In the genomic region with DNA sequence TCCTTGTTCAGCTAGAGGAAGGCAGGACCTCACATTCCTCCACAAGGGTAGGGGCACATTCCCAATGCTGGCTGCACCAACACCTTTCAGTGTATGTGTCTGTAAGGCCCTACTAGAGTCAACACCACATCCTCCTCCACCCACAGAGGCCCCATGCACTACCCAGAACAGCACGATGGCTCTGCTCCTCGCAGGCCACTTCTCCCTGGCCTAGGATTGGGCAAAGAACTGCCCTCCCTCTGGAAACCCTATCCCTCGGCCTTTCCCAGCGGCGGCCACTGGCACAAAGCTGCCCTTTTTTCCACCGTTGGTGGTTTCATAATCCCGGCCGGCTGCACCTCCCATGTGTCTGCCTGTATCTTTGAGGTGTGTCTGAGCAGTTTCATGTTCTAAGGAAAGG, we compare ENCODE assay signal across 10 mouse cellular contexts. TPM values are rescaled to one million over a fixed set of nuclear protein-coding genes. Genes with fewer than 3 reads are reported as not detected.
DNase-seq lines count a peak whose midpoint lies in the region; ATAC-seq and TF ChIP-seq lines count a peak whose summit lies in the region.
"Had no signal": no experiment of that assay in that cellular context is flagged by ENCODE, and none has a peak within 500 bp of the region (broad histone marks: within the 10 kb centered on the region; RNA-seq: fewer than 3 reads in every experiment).

No protein-coding gene starts in this region.

- peak overlapping the region; percentile 51; the same call in 1 of the 2 replicates for H3K27ac ChIP-seq in kidney, embryonic 16.5 days (ENCODE audit: low read length)
- H3K27ac ChIP-seq in neural tube, embryonic 15.5 days (replicated peaks): no peak overlapping the region

- 25% methylated on average over 8 of the region's 8 CpGs for WGBS in kidney, embryonic 16.5 days
- WGBS in neural tube, embryonic 15.5 days: 77% methylated on average over 8 of the region's 8 CpGs

- DNase-seq in kidney, adult 8-10 months: no peak
- DNase-seq in fibroblast of lung, adult 2 months (ENCODE audit: low read depth): peak; percentile 92
- DNase-seq in urinary bladder, postnatal 10 days (ENCODE audit: low spot score): no peak
- DNase-seq: right cerebral cortex, postnatal 25 days had no signal

- H3K4me3 ChIP-seq in kidney, embryonic 16.5 days (ENCODE audit: low read length): no peak overlapping the region
- H3K4me3 ChIP-seq in myocyte: no peak overlapping the region
- H3K4me3 ChIP-seq in neural tube, embryonic 15.5 days (replicated peaks): no peak overlapping the region

- H3K27me3 ChIP-seq in kidney, embryonic 16.5 days (ENCODE audit: insufficient read depth, low read length): no peaks in the 10 kb centered on the region
- H3K27me3 ChIP-seq in myocyte (ENCODE audit: control insufficient read depth, insufficient read depth, insufficient read length): no peaks in the 10 kb centered on the region
- H3K27me3 ChIP-seq in neural tube, embryonic 15.5 days (replicated peaks): no peaks in the 10 kb centered on the region

- peak; percentile 60 for ATAC-seq in kidney, embryonic 16.5 days (ENCODE audit: low FRiP score, low TSS enrichment)
- ATAC-seq in hematopoietic stem cell, adult 5-6 weeks (replicated peaks in 1 of 2; ENCODE audit: insufficient read depth in 1 of 2, low FRiP score in 2 of 2, low TSS enrichment in 1 of 2, low read depth in 1 of 2, poor library complexity in 2 of 2, severe bottlenecking in 2 of 2): peak; percentile 35 to 52
- no peak for ATAC-seq in monocyte, adult 5-6 weeks (replicated peaks; ENCODE audit: insufficient number of reproducible peaks, low FRiP score, low TSS enrichment, poor library complexity, severe bottlenecking)
- ATAC-seq in neural tube, embryonic 15.5 days (ENCODE audit: low FRiP score): no peak

- H3K9me3 ChIP-seq in kidney, embryonic 16.5 days (ENCODE audit: low read length): no peaks in the 10 kb centered on the region
- H3K9me3 ChIP-seq in neural tube, embryonic 15.5 days (replicated peaks): no peaks in the 10 kb centered on the region

- H3K9ac ChIP-seq in kidney, embryonic 16.5 days (replicated peaks; ENCODE audit: low read length): no peak overlapping the region
- no peak overlapping the region for H3K9ac ChIP-seq in neural tube, embryonic 15.5 days (replicated peaks)

- no peak overlapping the region for H3K4me2 ChIP-seq in kidney, embryonic 16.5 days (replicated peaks; ENCODE audit: low read depth, low read length)
- peak overlapping the region; percentile 5 for H3K4me2 ChIP-seq in myocyte (ENCODE audit: low read depth)
- H3K4me2 ChIP-seq in neural tube, embryonic 15.5 days: no peak overlapping the region

- H3ac ChIP-seq in myocyte (ENCODE audit: control insufficient read depth, insufficient read length): no peak overlapping the region

- TF ChIP-seq POLR2A in myocyte (IDR thresholded peaks at IDR 0.05; ENCODE audit: insufficient read length, low read depth): no peak

- peaks cover 39% of the 10 kb centered on the region for H3K4me1 ChIP-seq in kidney, embryonic 16.5 days (ENCODE audit: insufficient read depth, low read length)
- H3K4me1 ChIP-seq in neural tube, embryonic 15.5 days: peaks cover 39% of the 10 kb centered on the region

- H3K79me2 ChIP-seq in myocyte (ENCODE audit: control insufficient read depth, insufficient read depth): no peaks in the 10 kb centered on the region

- peaks cover 22% of the 10 kb centered on the region for H3K36me3 ChIP-seq in kidney, embryonic 16.5 days (ENCODE audit: insufficient read depth, low read length)
- H3K36me3 ChIP-seq in myocyte (ENCODE audit: control insufficient read depth, insufficient read depth): peaks cover 4% of the 10 kb centered on the region
- peaks cover 26% of the 10 kb centered on the region for H3K36me3 ChIP-seq in neural tube, embryonic 15.5 days

TF ChIP-seq in myocyte, 11 proteins besides CTCF, POLR2A, EP300 and RAD21:
- no peak for TF ChIP-seq USF1 (IDR thresholded peaks at IDR 0.05; ENCODE audit: low read depth)
- no peak for TF ChIP-seq MYOD1 (IDR thresholded peaks at IDR 0.05; ENCODE audit: control insufficient read depth in 1 of 3, insufficient read length in 2 of 3, low read depth in 2 of 3)
- no peak for TF ChIP-seq REST (IDR thresholded peaks at IDR 0.05; ENCODE audit: insufficient read depth, insufficient read length)
- TF ChIP-seq SRF (IDR thresholded peaks at IDR 0.05; ENCODE audit: control insufficient read depth, insufficient read length, low read depth): no peak
- no peak for TF ChIP-seq TCF12 (IDR thresholded peaks at IDR 0.05; ENCODE audit: insufficient read depth, poor library complexity, severe bottlenecking)
- no peak for TF ChIP-seq CEBPB (IDR thresholded peaks at IDR 0.05; ENCODE audit: insufficient read depth, poor library complexity, severe bottlenecking)
- no peak for TF ChIP-seq POLR2AphosphoS2 (IDR thresholded peaks at IDR 0.05; ENCODE audit: insufficient read length, low read depth)
- no peak for TF ChIP-seq MYOG (IDR thresholded peaks at IDR 0.05; ENCODE audit: control insufficient read depth in 1 of 3, insufficient read depth in 1 of 3, insufficient read length in 2 of 3, low read depth in 2 of 3)
- no peak for TF ChIP-seq TCF3 (IDR thresholded peaks at IDR 0.05; ENCODE audit: insufficient read length, low read depth)
- TF ChIP-seq E2F4 (IDR thresholded peaks at IDR 0.05; ENCODE audit: insufficient read depth): no peak
- no peak for TF ChIP-seq MAX (IDR thresholded peaks at IDR 0.05; ENCODE audit: low read depth)

RNA-seq across cellular contexts. Expression of gene Igf2r, which starts 46.8 kb away (rescaled TPM):
- 32.1 and 33.6 TPM in 2 replicates for polyA plus RNA-seq in kidney, embryonic 16.5 days (2015; fragmentation: Nextera tagmentation; extraction: Ambion mirVana)
- total RNA-seq in hematopoietic stem cell, adult 5-6 weeks (2017): 17.5 and 24.6 TPM in 2 replicates
- 21.6 TPM for polyA plus RNA-seq in myocyte (2012; fragmentation: generic; extraction: Trizol)
- 19.7 to 53.8 TPM (median 24.1 TPM) in 3 replicates for total RNA-seq in monocyte, adult 5-6 weeks (2017)
- polyA plus RNA-seq in neural tube, embryonic 15.5 days (2015; fragmentation: Nextera tagmentation; extraction: Ambion mirVana): 10.1 and 12.6 TPM in 2 replicates

RNA-seq across cellular contexts. Expression of gene Slc22a1, which starts 47.0 kb away (rescaled TPM):
- polyA plus RNA-seq in kidney, embryonic 16.5 days (2015; fragmentation: Nextera tagmentation; extraction: Ambion mirVana): 18.2 and 21.0 TPM in 2 replicates
- not detected in 2 replicates for total RNA-seq in hematopoietic stem cell, adult 5-6 weeks (2017)
- not detected for polyA plus RNA-seq in myocyte (2012; fragmentation: generic; extraction: Trizol)
- not detected in 3 replicates for total RNA-seq in monocyte, adult 5-6 weeks (2017)
- polyA plus RNA-seq in neural tube, embryonic 15.5 days (2015; fragmentation: Nextera tagmentation; extraction: Ambion mirVana): not detected in 2 replicates
- total RNA-seq: megakaryocyte-erythroid progenitor cell, adult 5-6 weeks had no signal

Comparison
In these comparisons a context has a peak if more than half of its experiments do, and no peak if none do; other contexts are left out.
1. ATAC-seq: peak in kidney, embryonic 16.5 days (single experiment) and hematopoietic stem cell, adult 5-6 weeks (2 of 2); none in monocyte, adult 5-6 weeks (single experiment) and neural tube, embryonic 15.5 days (single experiment).
2. RNA of gene Slc22a1, which starts 47.0 kb away (polyA plus RNA-seq): 18.2 to 21.0 TPM in kidney, embryonic 16.5 days; not detected in neural tube, embryonic 15.5 days and not detected in myocyte (single experiment); every median in the first group is over 10 times any median in the second.